Mouse (Mus musculus) MEL (cell line): ENCODE measurements around the gene Tspo2. TPM values are rescaled to one million over a fixed set of nuclear protein-coding genes. Genes with fewer than 3 reads are reported as not detected.

ENCODE experiments used
- DNase-seq: peaks from one replicate; pipeline ENCODE4 v3.0.0; 2011; ENCODE audit warnings: low read depth, low spot score
- H3K27ac ChIP-seq: 2 replicates; pipeline ENCODE4 v1.5.1; 2012; ENCODE audit warnings: low read depth, mild to moderate bottlenecking, control low read depth, low read length, moderate library complexity; ENCODE audit not compliant: control insufficient read depth
- H3K27me3 ChIP-seq, 2 experiments: fragments of 150-350 bp in 1 of 2; sonication (generic) in 1 of 2; 2 replicates each; pipeline ENCODE4 v1.6.1; 2012; ENCODE audit warnings: low read length in 2 of 2, mild to moderate bottlenecking in 2 of 2, improper control_type of control experiment in 1 of 2, moderate library complexity in 1 of 2; ENCODE audit not compliant: insufficient read depth in 2 of 2, control insufficient read depth in 1 of 2
- H3K36me3 ChIP-seq, 2 experiments: 2 replicates each; pipeline ENCODE4 v1.6.1; 2012 to 2014; ENCODE audit warnings: low read length in 2 of 2, improper control_type of control experiment in 1 of 2, inconsistent platforms in 1 of 2, mild to moderate bottlenecking in 1 of 2; ENCODE audit not compliant: insufficient read depth in 2 of 2, control insufficient read depth in 1 of 2
- H3K4me1 ChIP-seq, 2 experiments: fragments of 150-350 bp in 1 of 2; sonication (generic) in 1 of 2; 2 replicates each; pipeline ENCODE4 v1.6.1; 2012; ENCODE audit warnings: low read length in 2 of 2, improper control_type of control experiment in 1 of 2, mild to moderate bottlenecking in 1 of 2; ENCODE audit not compliant: insufficient read depth in 2 of 2, control insufficient read depth in 1 of 2
- H3K4me3 ChIP-seq, 2 experiments: fragments of 150-350 bp in 1 of 2; sonication (generic) in 1 of 2; 2 replicates each; pipeline ENCODE4 v1.5.1; 2012; ENCODE audit warnings: low read depth in 2 of 2, low read length in 2 of 2, mild to moderate bottlenecking in 2 of 2, moderate library complexity in 2 of 2, control low read depth in 1 of 2, improper control_type of control experiment in 1 of 2; ENCODE audit not compliant: control insufficient read depth in 1 of 2, insufficient read depth in 1 of 2
- H3K79me2 ChIP-seq: 2 replicates; pipeline ENCODE4 v1.6.1; 2012; ENCODE audit warnings: mild to moderate bottlenecking, low read length, moderate library complexity; ENCODE audit not compliant: control insufficient read depth, poor library complexity, insufficient read depth
- H3K9ac ChIP-seq: 2 replicates; pipeline ENCODE4 v1.6.1; 2012; ENCODE audit warnings: low read depth, mild to moderate bottlenecking, control low read depth, low read length, moderate library complexity; ENCODE audit not compliant: control insufficient read depth, poor library complexity, severe bottlenecking
- H3K9me3 ChIP-seq: fragments of 150-350 bp; sonication (generic); replicated peaks from 2 replicates; pipeline ENCODE4 v1.6.1; 2012; ENCODE audit warnings: mild to moderate bottlenecking, low read length, improper control_type of control experiment, moderate library complexity; ENCODE audit not compliant: insufficient read depth
- BHLHE40 ChIP-seq: IDR thresholded peaks from 2 replicates; pipeline ENCODE4 v1.6.1; 2012; ENCODE audit warnings: low read depth, mild to moderate bottlenecking, inconsistent platforms, low read length, improper control_type of control experiment, borderline replicate concordance
- CHD1 ChIP-seq: IDR thresholded peaks from 2 replicates; pipeline ENCODE4 v1.6.1; 2012; ENCODE audit warnings: low read depth, mild to moderate bottlenecking, inconsistent platforms, low read length, improper control_type of control experiment
- CTCF ChIP-seq, 3 experiments: IDR thresholded peaks in 2 of 3; conservative IDR thresholded peaks in 1 of 3; 2 replicates each; pipeline ENCODE4 v1.5.1; 2011 to 2012; ENCODE audit warnings: low read length in 3 of 3, low read depth in 2 of 3, mild to moderate bottlenecking in 2 of 3, improper control_type of control experiment in 1 of 3, inconsistent platforms in 1 of 3, mixed read lengths in 1 of 3, moderate library complexity in 1 of 3; ENCODE audit not compliant: control insufficient read depth in 1 of 3, insufficient read depth in 1 of 3, poor library complexity in 1 of 3, severe bottlenecking in 1 of 3
- E2F4 ChIP-seq: IDR thresholded peaks from 2 replicates; pipeline ENCODE4 v1.6.1; 2011; ENCODE audit warnings: low read depth, low read length, improper control_type of control experiment, borderline replicate concordance
- ELF1 ChIP-seq: IDR thresholded peaks from 2 replicates; pipeline ENCODE4 v1.6.1; 2014; ENCODE audit warnings: low read depth, mild to moderate bottlenecking, inconsistent platforms, low read length, improper control_type of control experiment, moderate library complexity
- EP300 ChIP-seq, 2 experiments: IDR thresholded peaks; 2 replicates each; pipeline ENCODE4 v1.6.1; 2011; ENCODE audit warnings: improper control_type of control experiment in 2 of 2, low read length in 2 of 2, low read depth in 1 of 2, mild to moderate bottlenecking in 1 of 2
- ETS1 ChIP-seq: IDR thresholded peaks from 2 replicates; pipeline ENCODE4 v1.6.1; 2012; ENCODE audit warnings: low read depth, mild to moderate bottlenecking, inconsistent platforms, low read length, improper control_type of control experiment, moderate library complexity
- GABPA ChIP-seq: IDR thresholded peaks from 2 replicates; pipeline ENCODE4 v1.6.1; 2012; ENCODE audit warnings: low read depth, mild to moderate bottlenecking, inconsistent platforms, low read length, improper control_type of control experiment, moderate library complexity
- GATA1 ChIP-seq: IDR thresholded peaks from 2 replicates; pipeline ENCODE4 v1.6.1; 2011; ENCODE audit warnings: low read depth, low read length, improper control_type of control experiment
- HCFC1 ChIP-seq: IDR thresholded peaks from 2 replicates; pipeline ENCODE4 v1.6.1; 2012; ENCODE audit warnings: low read depth, mild to moderate bottlenecking, inconsistent platforms, low read length, improper control_type of control experiment, moderate library complexity
- JUND ChIP-seq: IDR thresholded peaks from 2 replicates; pipeline ENCODE4 v1.6.1; 2011; ENCODE audit warnings: low read depth, mild to moderate bottlenecking, improper control_type of control experiment, low read length
- KAT2A ChIP-seq: conservative IDR thresholded peaks from 2 replicates; pipeline ENCODE4 v1.6.1; 2012; ENCODE audit warnings: low read depth, low read length, improper control_type of control experiment, inconsistent platforms
- MAFK ChIP-seq: IDR thresholded peaks from 2 replicates; pipeline ENCODE4 v1.6.1; 2011; ENCODE audit warnings: low read depth, mild to moderate bottlenecking, low read length, improper control_type of control experiment, borderline replicate concordance
- MAX ChIP-seq: IDR thresholded peaks from 2 replicates; pipeline ENCODE4 v1.6.1; 2011; ENCODE audit warnings: low read length, improper control_type of control experiment
- MAZ ChIP-seq: IDR thresholded peaks from 2 replicates; pipeline ENCODE4 v1.6.1; 2012; ENCODE audit warnings: low read depth, mild to moderate bottlenecking, inconsistent platforms, low read length, improper control_type of control experiment
- MEF2A ChIP-seq: IDR thresholded peaks from 2 replicates; pipeline ENCODE4 v1.6.1; 2014; ENCODE audit warnings: low read depth, mild to moderate bottlenecking, inconsistent platforms, low read length, improper control_type of control experiment; ENCODE audit not compliant: poor library complexity, insufficient replicate concordance, severe bottlenecking; ENCODE audit errors: extremely low read depth
- MXI1 ChIP-seq: IDR thresholded peaks from 2 replicates; pipeline ENCODE4 v1.6.1; 2011; ENCODE audit warnings: mild to moderate bottlenecking, low read depth, low read length, improper control_type of control experiment
- MYC ChIP-seq: IDR thresholded peaks from 2 replicates; pipeline ENCODE4 v1.6.1; 2011; ENCODE audit warnings: low read depth, mild to moderate bottlenecking, low read length, improper control_type of control experiment, moderate library complexity
- NELFE ChIP-seq: IDR thresholded peaks from 2 replicates; pipeline ENCODE4 v1.6.1; 2011; ENCODE audit warnings: low read depth, low read length, improper control_type of control experiment
- NRF1 ChIP-seq: IDR thresholded peaks from 2 replicates; pipeline ENCODE4 v1.6.1; 2014; ENCODE audit warnings: low read depth, mild to moderate bottlenecking, inconsistent platforms, low read length, improper control_type of control experiment, moderate library complexity; ENCODE audit not compliant: poor library complexity, insufficient read depth, severe bottlenecking
- POLR2A ChIP-seq, 2 experiments: IDR thresholded peaks; 2 replicates each; pipeline ENCODE4 v1.6.1; 2011 to 2012; ENCODE audit warnings: low read length in 2 of 2, mild to moderate bottlenecking in 2 of 2, control low read depth in 1 of 2, improper control_type of control experiment in 1 of 2, low read depth in 1 of 2, moderate library complexity in 1 of 2; ENCODE audit not compliant: control insufficient read depth in 1 of 2, insufficient read depth in 1 of 2, poor library complexity in 1 of 2
- RCOR1 ChIP-seq: IDR thresholded peaks from 2 replicates; pipeline ENCODE4 v1.6.1; 2012; ENCODE audit warnings: low read depth, mild to moderate bottlenecking, inconsistent platforms, low read length, improper control_type of control experiment
- SMC3 ChIP-seq: IDR thresholded peaks from 2 replicates; pipeline ENCODE4 v1.6.1; 2011; ENCODE audit warnings: low read depth, low read length, improper control_type of control experiment
- TCF12 ChIP-seq: IDR thresholded peaks from 2 replicates; pipeline ENCODE4 v1.6.1; 2014; ENCODE audit warnings: low read depth, mild to moderate bottlenecking, inconsistent platforms, low read length, improper control_type of control experiment, moderate library complexity
- USF1 ChIP-seq: IDR thresholded peaks from 2 replicates; pipeline ENCODE4 v1.6.1; 2014; ENCODE audit warnings: low read depth, mild to moderate bottlenecking, inconsistent platforms, low read length, improper control_type of control experiment, moderate library complexity
- ZMIZ1 ChIP-seq: IDR thresholded peaks from 2 replicates; pipeline ENCODE4 v1.6.1; 2012; ENCODE audit warnings: low read depth, mild to moderate bottlenecking, inconsistent platforms, low read length, improper control_type of control experiment, moderate library complexity
- ZNF384 ChIP-seq: IDR thresholded peaks from 2 replicates; pipeline ENCODE4 v1.6.1; 2012; ENCODE audit warnings: low read depth, mild to moderate bottlenecking, inconsistent platforms, low read length, improper control_type of control experiment
- polyA plus RNA-seq, 2 experiments: library from polyadenylated mRNA; stranded (reverse) in 1 of 2; unstranded in 1 of 2; fragments of >175 nt in 1 of 2; fragments of >200 nt in 1 of 2; gene quantifications; 2 replicates each; pipeline versions ENCODE4 v1.2.1 to v1.2.4; 2012; ENCODE audit warnings: low replicate concordance in 2 of 2, low read depth in 1 of 2; ENCODE audit not compliant: insufficient read length in 2 of 2, insufficient read depth in 1 of 2, missing spikeins in 1 of 2
- total RNA-seq: library from RNA; depleted of rRNA; stranded (reverse); fragments of 300-350 nt; gene quantifications from 2 replicates; pipeline ENCODE4 v1.2.3, GENCODE M21; 2012; rRNA removed

The Tspo2 gene
- total RNA-seq (3.7 and 4.9 TPM in 2 replicates), polyA plus RNA-seq (10 to 100 TPM in 1 of 2 experiments, not detected in 1; 14.6 TPM)

DNA sequence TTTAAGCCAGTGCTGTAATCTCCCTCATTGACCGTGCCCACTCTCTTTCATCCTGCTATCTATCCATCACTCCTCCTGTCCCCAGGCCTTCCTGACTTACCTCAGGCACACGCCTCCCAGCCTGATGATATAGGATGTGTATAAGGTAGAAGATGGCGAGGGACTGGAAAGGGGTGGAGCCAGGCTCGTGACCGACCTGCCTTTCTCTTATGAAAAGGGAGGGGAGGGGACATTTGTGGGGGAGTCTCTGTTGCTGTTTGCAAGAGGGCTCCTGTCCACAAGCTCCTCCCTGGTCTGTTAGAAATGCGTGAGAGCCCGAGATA is at the start of gene Tspo2:
TSS of gene Tspo2 (minus strand) at position 170 of the 323 bp plus-strand sequence.
- Histone ChIP-seq H3K4me1 (peaks cover 2 to 39% of the 10 kb centered on the region in 2 experiments; a peak in 3 of 4 replicates), H3K4me3 (peak within 1 kb of the TSS; percentile 69 to 71), H3K27ac (peak within 1 kb of the TSS; percentile 90), H3K36me3 (peaks cover 0 to 21% of the 10 kb centered on the region in 2 experiments; a peak in 2 of 4 replicates), H3K27me3 (no peaks in the 10 kb centered on the region), H3K79me2 (no peaks in the 10 kb centered on the region; the same call in none of the 2 replicates), H3K9me3 (no peaks in the 10 kb centered on the region), H3K9ac (peak within 1 kb of the TSS; percentile 67)
- DNase-seq: peak; percentile 88
- TF ChIP-seq USF1: peak; percentile 66
- TF ChIP-seq NELFE: peak; percentile 55; the same call in 1 of the 2 replicates
- peak; percentile 31; the same call in 1 of the 2 replicates for TF ChIP-seq ETS1
- TF ChIP-seq BHLHE40: peak; percentile 69; the same call in 1 of the 2 replicates
- TF ChIP-seq TCF12: 0 out of 2 replicates have a peak, but pooled peaks have one; percentile 17
- 0 out of 2 replicates have a peak, but pooled peaks have one; percentile 18 for TF ChIP-seq MAZ
- peak; percentile 73; the same call in 1 of the 2 replicates for TF ChIP-seq ZMIZ1
- TF ChIP-seq CTCF (IDR thresholded peaks at IDR 0.05 in 2 of 3, conservative IDR thresholded peaks at IDR 0.05 in 1 of 3; ENCODE audit: control insufficient read depth in 1 of 3, insufficient read depth in 1 of 3, low read depth in 2 of 3, low read length in 3 of 3, poor library complexity in 1 of 3, severe bottlenecking in 1 of 3): no peak
- no peak for TF ChIP-seq JUND
- no peak; the same call in 1 of the 2 replicates for TF ChIP-seq ELF1
- 0 out of 4 replicates have a peak, but pooled peaks of 1 of the 2 experiments have one; percentile 4 for TF ChIP-seq EP300 (IDR thresholded peaks at IDR 0.05; ENCODE audit: low read depth in 1 of 2, low read length in 2 of 2)
- TF ChIP-seq RCOR1: no peak
- TF ChIP-seq POLR2A (IDR thresholded peaks at IDR 0.05; ENCODE audit: control insufficient read depth in 1 of 2, insufficient read depth in 1 of 2, low read depth in 1 of 2, low read length in 2 of 2, poor library complexity in 1 of 2): peak in 1 of 2 experiments; percentile 59; a peak in 3 of 4 replicates
- no peak for TF ChIP-seq CHD1
- 0 out of 2 replicates have a peak, but pooled peaks have one; percentile 11 for TF ChIP-seq MAX
- TF ChIP-seq MXI1: peak; percentile 70

DNA sequence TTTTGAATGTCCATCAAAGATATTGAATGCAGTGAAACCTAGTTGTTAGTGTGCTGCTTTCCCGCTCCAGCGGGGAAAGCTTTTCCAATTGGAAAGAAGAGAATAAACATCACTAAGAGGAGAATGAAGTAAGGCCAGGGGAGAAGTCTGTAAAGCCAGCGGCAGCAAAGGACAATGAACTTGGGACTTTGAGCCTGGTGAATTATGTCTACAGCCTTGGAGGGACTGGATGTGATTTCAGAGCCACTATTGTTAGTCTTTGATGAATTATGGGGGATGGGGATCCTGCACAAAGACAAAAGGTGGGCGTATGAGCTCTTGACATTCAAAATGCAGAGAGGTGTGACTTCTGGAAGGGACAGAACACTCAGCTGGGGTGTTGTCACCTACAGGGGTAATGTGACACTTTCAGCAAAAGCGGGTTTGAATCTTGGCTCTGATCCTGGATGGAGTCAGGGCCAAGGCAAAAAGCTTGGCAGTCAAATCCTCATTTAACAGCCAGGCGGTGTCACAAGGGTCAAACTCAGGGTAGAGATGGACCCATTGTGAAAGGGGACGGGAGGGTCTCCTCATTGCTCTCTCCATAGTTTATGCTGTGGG is 49.6 kb upstream of the Tspo2 start:
- H3K4me3 ChIP-seq: no peak overlapping the region
- no peaks in the 10 kb centered on the region for H3K36me3 ChIP-seq
- no peaks in the 10 kb centered on the region for H3K4me1 ChIP-seq
- H3K27me3 ChIP-seq: no peaks in the 10 kb centered on the region
- H3K9me3 ChIP-seq: no peaks in the 10 kb centered on the region
- H3K27ac ChIP-seq: no peak overlapping the region
- H3K9ac ChIP-seq: no peak overlapping the region
- TF ChIP-seq CHD1: no peak
- TF ChIP-seq MEF2A: no peak
- no peak for TF ChIP-seq HCFC1
- no peak for TF ChIP-seq RCOR1
- no peak for TF ChIP-seq USF1
- TF ChIP-seq E2F4: no peak
- no peak for TF ChIP-seq POLR2A (IDR thresholded peaks at IDR 0.05; ENCODE audit: control insufficient read depth in 1 of 2, insufficient read depth in 1 of 2, low read depth in 1 of 2, low read length in 2 of 2, poor library complexity in 1 of 2)
- TF ChIP-seq ZNF384: no peak
- no peak for TF ChIP-seq MAX
- TF ChIP-seq SMC3: no peak
- no peak for TF ChIP-seq KAT2A
- TF ChIP-seq MAZ: no peak
- no peak for TF ChIP-seq MYC
- TF ChIP-seq NRF1: no peak
- TF ChIP-seq MAFK: no peak
- no peak for TF ChIP-seq ETS1
- TF ChIP-seq GATA1: no peak
- no peak for TF ChIP-seq GABPA
- no peak for DNase-seq
- no peaks in the 10 kb centered on the region for H3K79me2 ChIP-seq
